Mouse (Mus musculus) T-helper 2 cell (primary cell): ENCODE measurements around the gene Dlx5.

ENCODE experiments used
- in situ Hi-C: fragments of 300-600 bp; cut with MboI, MseI; formaldehyde crosslinking; loops from one replicate; pipeline ENCODE4 v1.15.1; 2025; ENCODE audit warnings: high pct_unique_total_duplicates

Gene Dlx5

DNA sequence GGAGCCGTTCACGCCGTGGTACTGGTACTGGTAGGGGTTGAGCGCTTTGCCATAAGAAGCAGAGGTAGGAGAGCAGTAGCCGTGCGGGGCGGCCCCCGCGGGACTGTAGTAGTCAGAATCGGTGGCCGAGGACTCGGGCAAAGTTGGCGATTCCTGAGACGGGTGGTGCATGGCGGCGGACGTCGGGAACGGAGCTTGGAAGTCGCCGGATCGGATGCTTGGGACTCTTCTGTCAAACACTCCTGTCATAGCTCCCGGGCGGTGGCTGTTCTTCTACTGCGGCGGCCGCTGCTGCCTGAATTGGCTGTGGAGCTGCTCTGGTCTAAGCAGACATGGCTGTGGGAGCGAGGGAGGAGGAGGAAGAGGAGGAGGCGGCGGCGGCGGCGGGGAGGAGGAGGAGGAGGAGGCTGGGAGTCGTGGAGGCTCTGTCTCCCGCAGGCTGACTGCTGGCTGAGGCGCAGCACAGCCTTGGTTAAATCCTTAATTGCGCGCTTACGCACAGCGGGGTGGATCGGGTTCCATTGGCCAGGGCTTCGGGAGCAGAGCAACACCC is at the start of gene Dlx5:
Gene Dlx5, minus strand, starts transcription at position 448 of the 553 bp plus-strand sequence.
- in situ Hi-C loops, result no loop called here

DNA sequence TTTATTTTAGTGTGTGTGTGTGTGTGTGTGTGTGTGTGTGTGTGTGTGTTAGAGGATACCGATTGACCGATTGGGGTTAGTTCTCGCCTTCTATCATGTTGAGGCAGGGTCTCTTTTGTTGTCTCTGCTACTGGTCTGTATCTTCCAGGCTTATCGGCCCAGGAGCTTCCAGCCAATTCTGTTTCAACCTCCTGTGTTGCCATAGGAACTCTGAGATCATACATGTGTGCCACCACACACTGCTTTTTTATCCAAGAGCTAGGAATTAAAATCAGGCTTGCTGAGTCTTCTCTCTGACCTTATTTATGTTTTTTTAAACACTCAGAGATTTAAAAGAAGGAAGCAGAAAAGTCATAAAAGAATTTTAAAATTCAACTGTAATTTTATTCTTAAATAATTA is 49.6 kb upstream of the Dlx5 start:
- in situ Hi-C loops, result loop anchor here (10.0 kb wide), 1 partner anchor 733 kb away; no protein-coding TSS in a partner anchor

DNA sequence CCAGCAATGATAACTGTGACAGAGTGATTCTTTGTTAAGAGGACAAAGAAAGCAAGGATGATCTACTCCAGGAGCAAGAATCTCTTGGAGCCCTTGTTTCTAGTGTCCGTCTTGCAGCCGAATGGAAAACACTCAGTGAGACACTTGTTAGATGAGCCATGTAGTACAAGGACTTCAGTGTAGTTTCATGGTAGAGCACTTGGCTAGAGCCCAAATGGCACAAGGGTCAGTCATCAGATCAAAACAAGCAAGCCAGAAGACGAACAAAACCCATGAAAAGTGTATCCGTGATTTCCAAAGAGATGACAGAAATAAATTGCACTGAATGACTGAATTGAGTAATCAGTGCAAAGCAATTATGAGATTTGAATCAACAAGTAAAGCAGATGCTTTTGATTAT is 48.9 kb upstream of the Dlx5 start:
- in situ Hi-C loops, result loop anchor here (10.0 kb wide), 1 partner anchor 734 kb away; no protein-coding TSS in a partner anchor

DNA sequence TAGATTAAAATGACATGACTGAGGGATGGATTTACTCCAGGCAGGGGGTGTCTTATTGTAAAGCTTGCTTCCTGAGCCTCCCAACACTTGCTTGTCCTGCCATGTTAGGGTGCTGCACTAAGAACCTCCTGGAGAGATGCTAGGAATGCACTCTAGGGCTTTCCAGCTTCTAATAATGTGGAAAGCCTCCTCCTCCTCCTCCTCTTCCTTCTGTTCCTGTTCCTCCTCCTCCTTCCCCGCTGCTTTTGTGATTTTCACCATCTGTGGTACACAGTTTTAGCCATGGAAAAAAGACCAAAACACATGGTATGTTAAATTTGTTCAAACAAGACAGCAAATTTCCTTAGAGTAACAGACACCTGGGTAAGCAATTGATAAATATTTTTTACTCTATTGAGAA is 43.4 kb upstream of the Dlx5 start:
- in situ Hi-C loops, result no loop called here

DNA sequence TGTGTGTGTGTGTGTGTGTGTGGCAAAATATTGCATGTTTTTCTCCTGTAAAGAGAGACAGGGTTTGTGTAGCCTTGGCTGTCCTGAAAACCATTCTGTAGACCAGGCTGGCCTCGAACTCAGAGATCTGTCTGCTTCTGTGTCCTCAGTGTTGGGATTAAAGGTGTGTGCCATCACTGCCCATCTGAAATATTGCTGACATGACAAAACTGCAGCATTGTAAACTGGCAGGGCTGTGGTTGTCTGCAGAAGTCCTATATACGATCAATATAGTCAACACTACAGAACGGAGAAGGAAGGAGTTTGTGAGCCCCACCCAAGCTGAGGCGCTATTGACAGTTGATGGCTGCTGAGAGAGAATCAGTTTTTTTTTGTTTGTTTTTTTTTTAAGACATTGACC is 35.4 kb upstream of the Dlx5 start:
- in situ Hi-C loops, result no loop called here

DNA sequence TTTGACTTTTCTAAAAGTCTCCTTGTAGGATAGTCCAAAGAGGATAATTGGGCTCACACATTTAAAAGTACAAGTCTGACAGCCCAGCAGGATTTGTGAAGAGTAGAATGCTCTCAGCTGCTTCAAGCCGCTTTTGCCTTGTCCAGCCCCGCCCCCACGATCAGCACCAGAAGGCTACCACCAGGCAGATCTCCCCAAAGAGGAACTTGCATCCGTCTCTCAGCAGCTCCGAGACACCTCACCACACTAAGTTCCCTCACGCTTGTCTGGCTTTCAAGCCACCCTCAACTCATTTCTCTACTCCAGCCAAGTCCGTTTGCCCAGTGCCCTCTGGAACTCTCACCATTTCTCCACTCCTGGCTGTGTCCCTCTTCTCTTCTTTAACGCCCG is 33.6 kb upstream of the Dlx5 start:
- in situ Hi-C loops, result no loop called here

DNA sequence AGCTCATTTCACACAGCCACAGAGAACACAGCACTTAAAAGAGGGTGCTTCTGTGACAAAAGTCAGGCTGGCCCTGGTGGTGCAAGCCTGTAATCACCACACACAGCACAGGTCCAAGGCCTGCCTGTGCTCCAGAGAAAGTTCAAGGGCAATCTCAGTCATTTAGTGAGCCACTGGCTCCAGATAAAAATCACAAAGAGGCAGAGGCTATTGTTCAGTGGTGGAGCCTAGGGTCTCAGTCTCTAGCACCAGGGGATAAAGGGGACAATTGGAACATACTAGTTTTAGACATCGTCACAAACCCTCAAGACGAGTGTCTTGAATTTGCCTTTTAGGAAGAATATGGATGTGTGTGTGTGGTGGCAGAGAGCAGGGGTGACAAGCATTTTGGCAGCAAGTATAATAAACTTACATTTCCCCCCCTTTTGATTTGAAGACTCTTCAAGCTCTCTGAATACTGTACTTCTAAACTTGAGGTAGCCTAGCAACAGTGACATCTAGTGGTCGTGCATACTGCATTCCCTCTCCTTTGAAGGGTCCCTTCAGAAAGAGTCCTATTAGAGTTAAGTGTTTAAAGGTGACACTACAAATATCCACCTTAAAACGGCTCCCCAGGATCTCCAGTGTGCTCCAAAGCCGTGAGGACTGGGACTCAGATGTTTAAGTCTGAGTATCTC is 33.1 kb upstream of the Dlx5 start:
- in situ Hi-C loops, result no loop called here

DNA sequence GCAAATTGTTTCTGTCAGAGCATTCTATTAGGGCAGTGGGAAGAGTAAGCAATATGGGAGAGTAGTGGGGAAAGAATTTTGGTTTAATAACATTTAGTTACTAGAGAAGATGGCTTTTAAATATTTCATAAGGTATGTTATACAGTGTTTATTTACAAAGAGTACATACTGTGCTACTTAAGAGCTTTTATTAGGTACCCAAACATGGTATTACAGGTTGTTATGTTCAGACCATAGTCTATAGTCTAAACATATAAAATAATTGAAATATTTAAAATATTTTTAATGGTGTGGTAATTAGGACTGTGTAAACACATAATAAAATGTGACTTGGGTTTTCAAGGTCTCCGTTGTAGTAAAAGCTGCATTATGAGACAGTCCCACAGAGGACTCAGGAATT is 32.4 kb upstream of the Dlx5 start:
- in situ Hi-C loops, result no loop called here

DNA sequence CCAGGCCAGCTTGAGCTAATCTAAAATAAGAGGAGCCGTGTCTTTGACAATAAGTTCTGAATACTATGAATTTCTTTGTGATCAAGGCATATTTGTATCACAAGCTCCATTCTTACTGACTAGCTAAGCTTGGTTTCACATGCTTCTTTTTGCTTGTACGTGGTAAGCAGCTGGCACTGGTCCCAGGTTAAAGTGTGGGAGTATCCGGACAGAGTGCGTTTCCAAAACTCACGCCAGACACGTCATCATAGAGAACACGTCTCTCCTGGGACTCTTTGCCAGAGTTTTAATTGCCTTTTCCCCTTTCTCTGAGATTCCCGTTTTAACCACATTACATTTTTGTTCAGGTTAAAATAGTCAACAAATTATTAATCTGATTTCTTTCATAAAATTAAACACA is 27.7 kb upstream of the Dlx5 start:
- in situ Hi-C loops, result no loop called here

DNA sequence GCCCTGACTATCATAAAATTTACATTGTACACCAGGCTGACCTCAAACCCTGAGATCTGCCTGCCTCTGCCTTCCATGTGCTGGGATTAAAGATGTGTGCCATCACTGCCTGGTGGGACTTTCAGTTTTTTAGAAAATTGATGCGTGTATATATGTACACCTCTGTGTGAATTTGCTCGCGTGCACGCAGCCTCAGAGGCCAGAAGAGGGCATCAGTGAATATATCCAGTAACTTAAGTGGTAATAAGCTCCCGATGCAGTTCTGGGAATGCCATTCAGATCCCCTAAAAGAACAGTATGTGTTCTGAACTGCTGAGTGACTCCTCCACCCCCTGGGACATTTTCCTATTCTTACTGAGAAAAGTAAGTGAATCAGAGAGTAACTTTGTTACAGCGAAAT is 8.2 kb upstream of the Dlx5 start:
- in situ Hi-C loops, result no loop called here

DNA sequence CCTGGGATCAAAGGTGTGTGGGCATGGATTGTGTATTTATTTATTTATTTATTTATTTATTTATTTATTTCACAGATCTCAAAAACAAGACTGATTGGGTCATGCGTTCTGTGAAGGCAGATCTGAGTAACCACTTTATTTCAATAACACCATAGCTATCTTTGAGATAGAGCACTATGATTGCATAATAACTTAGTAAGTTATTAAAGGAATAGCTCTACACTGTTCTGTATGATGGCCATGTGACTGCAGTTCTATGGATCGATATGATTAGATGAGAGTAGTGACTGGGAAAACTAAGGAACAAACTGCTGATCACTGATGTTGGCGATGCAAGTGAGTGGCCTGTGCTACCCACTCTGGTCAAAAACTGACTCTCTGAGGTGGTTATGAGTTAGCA is 4.3 kb upstream of the Dlx5 start:
- in situ Hi-C loops, result no loop called here

DNA sequence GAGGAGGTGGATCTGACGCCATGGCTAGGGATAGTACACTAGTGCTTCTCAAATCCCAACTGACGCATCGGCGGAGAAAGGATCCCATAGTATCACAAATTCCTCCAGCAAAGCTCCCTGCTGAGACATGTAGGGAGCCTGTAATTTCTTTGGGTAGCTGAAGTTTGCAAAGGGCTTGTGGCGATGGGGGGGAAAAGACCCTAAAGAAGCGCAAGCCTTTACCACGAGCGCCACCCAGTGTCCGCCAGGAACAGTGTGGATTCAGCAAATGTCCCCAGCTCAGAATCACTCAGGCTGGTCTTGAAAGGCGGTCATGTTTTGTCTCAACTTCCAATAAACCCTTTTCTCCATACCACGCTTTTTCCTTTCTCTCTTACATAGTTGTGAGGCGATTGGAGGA is 3.0 kb upstream of the Dlx5 start:
- in situ Hi-C loops, result no loop called here

DNA sequence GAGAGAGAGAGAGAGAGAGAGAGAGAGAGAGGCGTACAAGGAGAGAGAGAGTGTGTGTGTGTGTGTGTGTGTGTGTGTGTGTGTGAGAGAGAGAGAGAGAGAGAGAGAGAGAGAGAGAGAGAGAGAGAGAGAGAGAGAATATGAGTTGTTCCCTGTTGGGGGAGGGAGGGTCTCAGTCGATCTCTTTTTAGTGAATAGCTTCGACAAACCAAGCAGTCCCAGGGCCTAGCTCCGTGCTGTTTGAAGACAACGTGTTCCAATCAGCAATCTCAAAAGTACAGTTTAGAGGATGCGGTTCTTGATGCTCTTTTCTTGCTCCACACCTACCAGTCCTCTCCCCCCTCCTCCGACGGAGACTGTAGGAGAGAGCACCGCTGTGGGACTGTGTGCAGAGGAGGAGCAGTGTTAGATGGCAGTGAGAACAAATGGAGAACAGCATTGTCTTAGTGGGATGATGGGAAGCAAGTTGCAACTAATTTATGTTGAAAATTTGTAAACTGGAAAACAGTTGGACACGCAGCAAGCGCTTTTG is 447 bp upstream of the Dlx5 start:
- in situ Hi-C loops, result no loop called here

DNA sequence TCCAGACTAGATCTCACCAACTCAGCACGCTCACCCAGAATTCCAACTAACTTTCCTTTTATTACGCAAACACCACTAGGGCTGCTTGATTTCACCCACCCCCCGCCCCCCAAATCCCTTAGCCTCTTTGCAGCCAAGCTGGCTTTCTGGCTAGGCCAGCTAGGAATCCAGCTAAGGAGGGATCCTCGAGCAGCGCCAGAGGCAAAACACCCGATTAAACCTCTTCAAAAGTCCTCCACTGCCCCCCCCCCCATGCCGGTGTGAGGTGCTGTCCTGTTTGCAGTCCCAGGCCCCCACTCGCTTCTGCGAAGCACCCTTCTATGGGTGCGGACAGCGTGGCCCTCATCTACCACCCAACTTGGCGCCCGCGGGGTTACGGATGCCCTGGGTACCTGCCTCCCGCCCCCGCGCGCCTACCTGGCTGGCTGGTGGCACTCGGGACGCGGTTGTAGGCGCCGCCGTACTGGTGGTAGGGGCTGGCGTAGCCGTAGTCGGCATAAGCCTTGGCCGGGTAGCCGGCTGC is 709 bp downstream of the Dlx5 start:
- in situ Hi-C loops, result no loop called here

DNA sequence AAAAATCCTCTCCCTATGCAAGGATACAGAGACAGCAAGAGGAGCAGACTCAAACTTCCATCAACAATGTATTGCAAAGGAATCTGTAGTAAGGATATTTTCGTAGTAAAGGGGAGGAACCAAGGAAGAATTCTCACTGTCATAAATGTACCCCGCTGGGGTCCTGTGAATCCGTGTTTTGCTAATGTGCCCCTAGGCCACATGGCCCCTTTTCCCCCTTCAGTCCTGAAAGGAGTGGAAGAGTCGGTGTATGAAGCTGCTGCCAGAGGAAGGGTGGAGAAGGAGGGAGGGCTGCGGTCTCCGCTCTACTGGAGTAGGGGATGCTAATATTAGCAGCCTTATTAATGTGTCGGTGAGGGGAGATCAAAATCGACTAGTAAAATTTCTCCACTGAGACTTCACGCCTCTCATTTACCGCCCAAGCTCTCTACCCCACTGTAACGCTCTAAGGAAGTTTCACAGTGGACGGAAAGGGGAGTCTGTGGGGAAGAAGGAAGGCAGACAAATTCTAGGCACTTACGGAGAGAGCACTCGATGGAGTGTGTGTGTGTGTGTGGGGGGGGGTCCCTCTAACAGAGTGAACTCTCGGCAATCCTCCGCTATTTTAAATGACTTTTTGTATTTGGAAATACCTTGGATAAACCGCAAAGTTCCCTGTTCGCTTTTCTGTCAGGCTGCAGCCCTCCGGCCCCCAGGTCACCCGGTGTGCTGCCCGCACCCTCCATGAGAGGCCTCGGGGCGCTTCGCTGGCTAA is 1.3 kb downstream of the Dlx5 start:
- in situ Hi-C loops, result no loop called here

DNA sequence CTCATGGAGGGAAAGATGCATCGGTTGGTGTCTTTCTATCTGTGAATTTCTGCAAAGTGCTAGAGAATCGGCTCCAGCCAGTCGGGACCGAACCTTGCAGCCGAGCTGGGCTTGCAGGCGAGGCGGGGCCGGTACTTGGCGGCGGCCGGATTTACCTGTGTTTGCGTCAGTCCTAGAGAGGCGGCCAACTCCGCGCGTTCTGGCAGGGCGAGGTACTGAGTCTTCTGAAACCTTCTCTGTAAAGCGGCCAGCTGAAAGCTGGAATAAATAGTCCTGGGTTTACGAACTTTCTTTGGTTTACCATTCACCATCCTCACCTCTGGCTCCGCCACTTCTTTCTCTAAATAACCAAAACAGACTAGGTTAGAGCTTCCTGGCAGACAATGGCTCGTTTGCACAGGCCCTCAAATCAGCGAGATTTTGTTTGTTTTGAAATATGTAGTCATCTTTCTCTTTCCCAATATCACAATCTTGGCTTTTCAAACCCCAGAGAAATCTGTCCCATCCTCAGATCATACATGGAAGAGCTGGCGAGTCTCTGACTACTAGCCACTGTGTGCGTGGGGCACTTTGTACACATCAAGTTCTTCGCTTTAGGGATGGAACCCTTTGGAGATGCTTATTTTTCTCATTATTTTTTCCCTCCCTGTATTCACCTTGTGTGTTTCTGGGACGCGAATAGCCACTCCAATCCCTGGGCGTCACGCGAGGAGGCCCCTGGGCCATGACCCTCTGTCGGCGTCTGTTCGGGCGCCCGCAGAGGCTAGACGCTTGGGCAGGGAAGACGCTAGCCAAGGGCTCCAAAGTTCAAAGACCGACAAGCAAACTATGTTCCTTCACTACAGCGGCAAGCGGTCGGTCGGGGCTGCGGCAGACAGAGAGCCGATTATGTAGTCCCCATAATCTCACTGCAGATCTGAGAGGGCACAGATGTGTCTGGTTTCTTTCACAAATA is 2.2 kb downstream of the Dlx5 start:
- in situ Hi-C loops, result no loop called here

DNA sequence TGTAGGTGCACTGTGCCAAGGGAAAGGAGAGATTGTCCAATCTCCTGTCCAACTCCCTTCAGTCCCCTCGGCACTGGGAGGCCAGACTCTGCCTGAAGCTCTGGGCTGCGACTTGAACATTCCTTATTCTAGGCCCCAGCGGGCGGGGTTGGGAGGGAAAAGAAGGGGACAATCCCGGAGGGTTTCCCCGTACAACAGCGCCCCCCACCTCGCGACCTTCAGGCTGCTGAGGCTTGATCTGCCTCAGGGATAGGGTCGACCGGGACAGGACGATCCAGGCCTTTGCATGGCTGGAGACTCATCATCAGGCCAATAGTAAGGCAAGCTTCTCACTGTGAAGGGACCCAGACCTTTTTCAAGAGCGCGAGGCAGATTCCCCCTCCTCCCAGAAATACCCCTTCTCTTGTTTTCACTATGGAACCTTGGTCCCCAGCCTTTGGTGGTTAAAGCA is 3.0 kb downstream of the Dlx5 start:
- in situ Hi-C loops, result no loop called here

DNA sequence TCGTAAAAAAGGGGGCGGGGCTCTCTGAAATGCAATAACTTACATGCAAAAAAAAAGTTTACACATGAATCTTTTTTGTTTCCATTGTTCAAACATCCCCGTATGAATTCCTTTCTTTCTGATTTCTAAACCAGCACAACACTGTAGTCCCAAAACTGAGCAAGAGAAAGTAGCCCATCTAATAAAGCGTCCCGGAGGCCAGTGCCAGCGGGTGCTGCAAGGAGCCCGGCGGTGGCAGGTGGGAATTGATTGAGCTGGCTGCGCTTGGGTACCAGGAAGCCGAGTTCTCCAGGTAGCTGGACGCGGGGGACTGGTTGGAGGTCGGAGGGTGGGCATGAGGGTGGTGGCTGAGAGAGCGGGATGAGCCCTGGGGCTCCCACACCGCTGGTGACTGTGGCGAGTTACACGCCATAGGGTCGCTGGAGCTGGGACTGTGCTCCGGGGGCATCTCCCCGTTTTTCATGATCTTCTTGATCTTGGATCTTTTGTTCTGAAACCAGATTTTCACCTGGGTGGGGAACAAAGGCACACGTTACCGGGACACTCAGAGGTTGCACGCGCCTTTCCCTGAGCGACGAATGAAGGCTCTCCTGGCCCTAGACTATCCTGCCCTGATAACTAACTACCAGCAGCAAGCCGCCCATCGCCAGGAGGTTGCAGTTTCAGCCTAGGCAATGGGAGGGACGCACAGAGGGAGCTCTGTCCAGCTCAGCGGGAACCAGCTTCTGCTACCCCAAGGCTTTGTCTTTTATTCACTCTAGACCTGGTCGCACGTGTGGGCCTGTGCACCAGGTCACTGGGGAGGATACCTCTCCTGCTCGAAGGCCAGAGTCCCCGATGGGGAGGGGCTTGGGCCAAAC is 3.7 kb downstream of the Dlx5 start:
- in situ Hi-C loops, result no loop called here

DNA sequence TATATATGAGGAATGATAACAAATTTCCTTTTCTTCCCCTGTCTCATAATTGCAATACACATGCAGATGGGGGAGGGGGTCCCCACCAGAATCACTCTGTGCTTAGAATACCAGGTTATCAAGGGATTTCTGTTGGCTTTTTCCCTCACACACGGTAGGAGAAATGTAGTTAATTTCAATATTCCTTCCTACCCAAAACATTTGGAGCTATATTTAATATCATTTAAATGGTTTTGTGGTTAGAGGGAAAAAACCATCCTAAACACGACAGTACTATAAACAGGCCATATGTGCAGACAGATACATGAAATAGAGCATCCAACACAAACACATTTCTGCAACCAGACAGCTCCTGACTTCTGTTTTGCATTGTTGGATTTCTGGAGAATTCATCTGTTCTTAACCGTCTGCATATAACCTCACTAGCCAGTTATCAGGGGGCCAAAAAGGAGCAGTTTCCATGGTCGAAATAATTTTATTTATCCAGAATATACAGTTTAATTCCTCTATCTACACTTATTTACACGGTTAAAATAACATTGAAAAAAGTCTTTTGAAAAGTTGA is 4.5 kb downstream of the Dlx5 start:
- in situ Hi-C loops, result no loop called here

DNA sequence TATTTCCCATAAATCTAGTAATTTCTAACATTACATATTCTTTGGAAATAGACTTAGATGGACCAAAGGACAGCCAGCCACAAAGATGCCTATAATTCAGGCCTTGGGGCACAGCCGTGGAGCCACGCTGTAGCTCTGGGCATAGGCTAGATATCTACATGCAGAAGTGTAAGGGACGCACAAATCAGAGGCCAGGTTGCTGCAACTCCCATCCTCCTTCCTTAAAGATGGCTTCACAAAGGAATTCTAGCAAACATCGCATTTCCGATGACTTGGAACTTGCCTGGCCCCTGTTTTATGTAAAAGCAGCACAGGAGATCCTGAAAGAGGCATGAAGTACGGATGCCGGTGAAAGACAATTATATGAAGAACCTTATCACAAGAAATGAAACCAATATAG is 5.2 kb downstream of the Dlx5 start:
- in situ Hi-C loops, result no loop called here
